Mouse (Mus musculus): Measurements from ENCODE around the gene Hoxd10.

DNA sequence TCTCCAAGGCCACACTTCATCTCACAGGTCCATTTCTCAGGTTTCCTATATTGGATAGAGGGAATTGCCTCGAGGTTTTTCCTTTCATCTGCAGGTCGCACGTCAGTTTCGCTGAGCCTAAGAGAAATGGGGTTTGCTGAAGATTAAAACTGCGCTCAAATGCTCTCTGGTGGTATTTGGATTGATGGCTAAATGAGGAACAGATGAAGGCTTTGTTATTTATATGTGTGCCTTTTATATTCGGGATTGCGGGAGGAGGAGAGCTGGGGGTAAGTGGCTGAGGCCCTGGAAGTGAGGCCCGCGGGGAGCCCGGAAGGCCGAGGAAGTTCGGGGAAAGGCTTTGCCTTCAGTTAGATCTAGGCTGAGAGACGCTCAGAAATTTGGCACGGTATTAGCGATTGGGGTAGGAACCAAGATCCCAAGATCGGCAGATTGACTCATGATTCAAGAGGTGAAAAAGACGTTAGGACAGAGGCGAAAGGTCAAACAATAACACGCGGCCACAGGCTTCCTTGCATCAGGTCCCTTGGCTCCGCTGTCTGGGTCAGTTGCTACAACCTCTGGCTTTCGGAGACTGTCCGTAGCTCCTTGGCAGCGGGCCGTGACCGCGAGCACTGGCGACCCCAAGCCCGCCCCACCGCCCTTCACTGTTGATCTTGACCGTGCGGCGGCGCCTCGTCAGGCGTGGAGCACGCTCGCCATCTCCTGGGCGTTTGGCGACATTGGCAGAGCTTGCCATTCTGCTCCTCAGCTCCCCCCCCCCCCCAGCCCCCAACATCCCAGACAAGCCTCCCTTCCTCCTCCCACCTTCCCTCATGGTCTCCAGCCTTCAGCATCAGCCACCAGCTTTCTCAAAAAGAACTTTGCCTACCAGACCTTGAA lies 19.0 kb upstream of the Hoxd10 start:
- TF ChIP-seq EP300 (optimal IDR thresholded peaks at IDR 0.05) (no peak), CTCF (IDR thresholded peaks at IDR 0.05; ENCODE audit: low read depth) (peak; percentile 79)
